Mouse (Mus musculus) spleen, adult 2 months (tissue): ENCODE measurements around the gene Zfp3.

ENCODE experiments used
- CTCF ChIP-seq: fragments of 200-500 bp; IDR thresholded peaks from 2 replicates; pipeline ENCODE4 v1.5.1; 2011; ENCODE audit warnings: mild to moderate bottlenecking, inconsistent platforms; ENCODE audit not compliant: insufficient read depth, insufficient read length, insufficient replicate concordance; ENCODE audit errors: extremely low read depth
- POLR2A ChIP-seq: fragments of 200-500 bp; IDR thresholded peaks from 2 replicates; pipeline ENCODE4 v1.6.1; 2011; ENCODE audit warnings: low read depth, low read length, inconsistent platforms

GRCm38 (mm10) chr11:70816770-70817169, 52.8 kb downstream of the Zfp3 start:
- TF ChIP-seq CTCF (no peak), POLR2A (no peak)
